Mouse (Mus musculus): ENCODE data around the gene Fam57b. TPM values are rescaled to one million over a fixed set of nuclear protein-coding genes. Genes with fewer than 3 reads are reported as not detected.

The Fam57b gene
- polyA plus RNA-seq, 1 experiment from 2014 or later: 27.0 TPM

DNA sequence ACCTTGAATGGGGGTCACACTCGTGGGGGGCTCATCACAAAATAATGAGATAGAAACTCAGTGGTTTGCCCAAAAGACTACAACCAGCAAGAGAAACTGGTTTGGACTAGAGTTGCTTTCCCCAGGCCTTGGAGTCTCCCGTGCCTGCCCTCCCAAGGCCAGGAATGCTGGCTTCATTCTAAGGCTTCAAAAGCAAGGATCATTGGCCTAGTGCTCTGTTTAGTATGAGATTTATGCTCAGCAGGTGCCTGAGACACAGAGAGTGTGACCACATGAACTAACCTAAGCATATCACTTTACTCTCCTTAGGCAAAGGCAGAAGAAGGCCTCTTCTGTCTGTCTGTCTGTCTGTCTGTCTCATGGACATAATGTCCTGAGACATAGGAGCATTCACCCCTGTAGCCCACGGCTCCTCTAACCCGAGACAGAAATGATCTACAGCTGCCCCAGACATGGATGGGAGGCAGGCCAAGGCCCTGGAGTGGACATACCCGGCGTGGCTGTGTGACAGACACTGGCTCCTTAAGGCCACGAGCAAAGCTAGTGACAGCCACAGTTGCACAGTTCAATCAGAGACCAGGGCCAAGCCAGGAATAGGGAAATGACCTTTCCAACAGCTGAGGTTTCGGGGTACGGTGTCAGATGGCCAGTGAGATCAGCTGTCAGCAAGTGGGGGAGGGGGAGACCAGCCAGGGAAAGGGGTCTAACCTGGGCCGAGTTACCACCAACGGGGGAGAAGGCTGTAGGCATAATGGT is 4.8 kb downstream of the Fam57b start:
- peaks cover 31% of the 10 kb centered on the region for H3K4me1 ChIP-seq
- H3K4me3 ChIP-seq: no peak overlapping the region
- no peaks in the 10 kb centered on the region for H3K9me3 ChIP-seq (replicated peaks)
- 0 out of 2 replicates have a peak overlapping the region, but pooled peaks have one; percentile 14 for H3K9ac ChIP-seq
- 90% methylated on average over 11 of the region's 11 CpGs for WGBS
- H3K36me3 ChIP-seq (ENCODE audit: poor library complexity, severe bottlenecking): peaks cover 38% of the 10 kb centered on the region; the same call in 1 of the 2 replicates
- H3K4me2 ChIP-seq: no peak overlapping the region
- ATAC-seq: no peak
- no peak overlapping the region for H3K27ac ChIP-seq
- H3K27me3 ChIP-seq: no peaks in the 10 kb centered on the region

DNA sequence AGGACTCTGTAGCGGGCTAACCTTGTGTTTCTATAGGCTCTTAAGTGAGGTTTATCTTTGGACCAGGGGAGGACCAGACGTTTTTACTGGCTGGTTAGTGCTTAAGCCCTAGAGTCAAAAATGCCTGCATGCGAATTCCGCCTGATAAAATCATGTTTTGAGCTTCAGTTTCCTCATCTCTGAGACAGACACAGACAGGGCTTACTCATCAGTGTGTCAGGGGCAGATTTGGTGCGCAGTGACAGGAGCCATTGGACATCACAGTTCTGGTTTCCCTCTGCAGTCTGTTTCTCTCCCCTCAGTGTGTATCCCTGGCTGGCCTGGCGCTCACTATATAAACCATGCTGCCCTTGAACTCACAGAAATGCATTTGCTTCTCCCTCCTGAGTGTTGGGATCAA is 5.7 kb downstream of the Fam57b start:
- no peak overlapping the region for H3K4me2 ChIP-seq
- no peaks in the 10 kb centered on the region for H3K9me3 ChIP-seq (replicated peaks)
- H3K4me1 ChIP-seq: peaks cover 31% of the 10 kb centered on the region
- no peak overlapping the region for H3K9ac ChIP-seq
- H3K4me3 ChIP-seq: no peak overlapping the region
- peaks cover 36% of the 10 kb centered on the region; the same call in 1 of the 2 replicates for H3K36me3 ChIP-seq (ENCODE audit: poor library complexity, severe bottlenecking)
- no peaks in the 10 kb centered on the region for H3K27me3 ChIP-seq
- H3K27ac ChIP-seq: no peak overlapping the region
- ATAC-seq: no peak
- 94% methylated on average over 6 of the region's 6 CpGs for WGBS

GRCm38 (mm10) chr7:126803751-126804150 is 6.3 kb downstream of the Fam57b start:
- Histone ChIP-seq H3K36me3 (ENCODE audit: poor library complexity, severe bottlenecking) (peaks cover 36% of the 10 kb centered on the region; the same call in 1 of the 2 replicates), H3K4me2 (no peak overlapping the region), H3K4me3 (no peak overlapping the region), H3K9me3 (replicated peaks) (no peaks in the 10 kb centered on the region), H3K27me3 (no peaks in the 10 kb centered on the region), H3K27ac (no peak overlapping the region), H3K4me1 (peaks cover 33% of the 10 kb centered on the region), H3K9ac (peak overlapping the region; percentile 0; the same call in 1 of the 2 replicates)
- ATAC-seq: no peak

DNA sequence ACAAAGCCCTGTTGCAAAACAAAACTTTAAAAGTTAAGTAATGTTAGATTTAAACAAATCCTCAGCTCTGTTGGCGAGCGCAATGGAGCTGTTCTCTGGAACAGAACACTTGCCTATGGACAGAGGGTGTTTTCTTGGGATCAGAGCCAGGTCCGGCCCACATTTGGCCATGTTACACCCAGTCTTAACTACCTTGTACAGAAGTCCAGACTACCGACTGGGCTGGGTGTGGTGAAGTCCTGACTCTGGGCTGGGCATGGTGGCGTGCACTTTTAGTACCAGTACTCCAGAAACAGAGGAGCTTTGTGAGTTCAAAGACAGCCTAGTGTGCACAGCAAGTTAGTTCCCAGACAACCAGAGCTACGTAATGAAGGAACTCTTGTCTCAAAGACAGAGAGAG is 9.5 kb downstream of the Fam57b start:
- Histone ChIP-seq H3K9ac (no peak overlapping the region), H3K36me3 (ENCODE audit: poor library complexity, severe bottlenecking) (peaks cover 33% of the 10 kb centered on the region; the same call in 1 of the 2 replicates), H3K9me3 (replicated peaks) (no peaks in the 10 kb centered on the region), H3K4me1 (peaks cover 23% of the 10 kb centered on the region), H3K27ac (no peak overlapping the region), H3K4me2 (no peak overlapping the region; the same call in 1 of the 2 replicates), H3K4me3 (no peak overlapping the region; the same call in 1 of the 2 replicates), H3K27me3 (no peaks in the 10 kb centered on the region)
- no peak for ATAC-seq
- 80% methylated on average over 6 of the region's 6 CpGs for WGBS

GRCm38 (mm10) chr7:126807405-126807804 is 9.9 kb downstream of the Fam57b start:
- Histone ChIP-seq H3K9me3 (replicated peaks) (no peaks in the 10 kb centered on the region), H3K27me3 (no peaks in the 10 kb centered on the region), H3K27ac (no peak overlapping the region), H3K9ac (peak overlapping the region; percentile 92), H3K4me1 (peaks cover 23% of the 10 kb centered on the region), H3K4me3 (peak overlapping the region; percentile 75; the same call in 1 of the 2 replicates), H3K4me2 (peak overlapping the region; percentile 88), H3K36me3 (ENCODE audit: poor library complexity, severe bottlenecking) (peaks cover 29% of the 10 kb centered on the region; the same call in 1 of the 2 replicates)
- no peak for ATAC-seq
- WGBS: 78% methylated on average over 4 of the region's 4 CpGs

GRCm38 (mm10) chr7:126808703-126809455 is 11.4 kb downstream of the Fam57b start:
- peak overlapping the region; percentile 75 for H3K4me3 ChIP-seq
- peaks cover 14% of the 10 kb centered on the region; the same call in 1 of the 2 replicates for H3K36me3 ChIP-seq (ENCODE audit: poor library complexity, severe bottlenecking)
- H3K9me3 ChIP-seq (replicated peaks): no peaks in the 10 kb centered on the region
- H3K27ac ChIP-seq: peak overlapping the region; percentile 80
- H3K4me2 ChIP-seq: peak overlapping the region; percentile 88
- H3K27me3 ChIP-seq: no peaks in the 10 kb centered on the region
- WGBS: 2% methylated on average over 43 of the region's 43 CpGs
- peak overlapping the region; percentile 92 for H3K9ac ChIP-seq
- peak; percentile 97 for ATAC-seq
- H3K4me1 ChIP-seq: peaks cover 23% of the 10 kb centered on the region

- H3K27me3 ChIP-seq: no peaks in the 10 kb centered on the region
- H3K27ac ChIP-seq: no peak overlapping the region
- H3K4me3 ChIP-seq: no peak overlapping the region
- peak overlapping the region; percentile 92; the same call in 1 of the 2 replicates for H3K9ac ChIP-seq
- H3K4me2 ChIP-seq: peak overlapping the region; percentile 88; the same call in 1 of the 2 replicates
- peaks cover 23% of the 10 kb centered on the region for H3K4me1 ChIP-seq
- 62% methylated on average over 5 of the region's 5 CpGs for WGBS
- H3K9me3 ChIP-seq (replicated peaks): no peaks in the 10 kb centered on the region
- peaks cover 6% of the 10 kb centered on the region; the same call in 1 of the 2 replicates for H3K36me3 ChIP-seq (ENCODE audit: poor library complexity, severe bottlenecking)
- ATAC-seq: no peak
Observed at GRCm38 (mm10) chr7:126809723-126810369, 12.4 kb downstream of the Fam57b start.

GRCm38 (mm10) chr7:126815726-126816222 is 18.3 kb downstream of the Fam57b start:
- no peak overlapping the region for H3K4me3 ChIP-seq
- H3K4me1 ChIP-seq: no peaks in the 10 kb centered on the region
- no peak overlapping the region for H3K9ac ChIP-seq
- no peak overlapping the region for H3K4me2 ChIP-seq
- H3K9me3 ChIP-seq (replicated peaks): no peaks in the 10 kb centered on the region; the same call in 1 of the 2 replicates
- no peaks in the 10 kb centered on the region; the same call in 1 of the 2 replicates for H3K27me3 ChIP-seq
- H3K27ac ChIP-seq: no peak overlapping the region
- H3K36me3 ChIP-seq (ENCODE audit: poor library complexity, severe bottlenecking): no peaks in the 10 kb centered on the region
- 56% methylated on average over 8 of the region's 8 CpGs for WGBS
- ATAC-seq: no peak

- no peak for ATAC-seq
- H3K27ac ChIP-seq: no peak overlapping the region
- 87% methylated on average over 8 of the region's 8 CpGs for WGBS
Observed at GRCm38 (mm10) chr7:126816494-126816893, 19.0 kb downstream of the Fam57b start.

GRCm38 (mm10) chr7:126817595-126817994 is 20.1 kb downstream of the Fam57b start:
- Histone ChIP-seq H3K4me2 (no peak overlapping the region), H3K9me3 (replicated peaks) (no peaks in the 10 kb centered on the region; the same call in 1 of the 2 replicates), H3K36me3 (ENCODE audit: poor library complexity, severe bottlenecking) (no peaks in the 10 kb centered on the region), H3K4me3 (no peak overlapping the region), H3K4me1 (peaks cover 7% of the 10 kb centered on the region), H3K27ac (no peak overlapping the region), H3K9ac (no peak overlapping the region), H3K27me3 (no peaks in the 10 kb centered on the region; the same call in 1 of the 2 replicates)
- 83% methylated on average over 7 of the region's 7 CpGs for WGBS
- no peak for ATAC-seq

More at GRCm38 (mm10) chr7:126816494-126816893, 19.0 kb downstream of the Fam57b start:
- Histone ChIP-seq H3K4me1 (no peaks in the 10 kb centered on the region), H3K9ac (no peak overlapping the region), H3K4me3 (no peak overlapping the region), H3K4me2 (no peak overlapping the region), H3K36me3 (ENCODE audit: poor library complexity, severe bottlenecking) (no peaks in the 10 kb centered on the region), H3K27me3 (no peaks in the 10 kb centered on the region; the same call in 1 of the 2 replicates), H3K9me3 (replicated peaks) (no peaks in the 10 kb centered on the region; the same call in 1 of the 2 replicates)

GRCm38 (mm10) chr7:126818818-126819217 is 21.4 kb downstream of the Fam57b start:
- no peak overlapping the region for H3K9ac ChIP-seq
- WGBS: 35% methylated on average over 1 of the region's 1 CpGs
- peaks cover 15% of the 10 kb centered on the region for H3K4me1 ChIP-seq
- H3K9me3 ChIP-seq (replicated peaks): no peaks in the 10 kb centered on the region; the same call in 1 of the 2 replicates
- no peaks in the 10 kb centered on the region; the same call in 1 of the 2 replicates for H3K27me3 ChIP-seq
- no peak overlapping the region for H3K27ac ChIP-seq
- ATAC-seq: no peak
- no peaks in the 10 kb centered on the region for H3K36me3 ChIP-seq (ENCODE audit: poor library complexity, severe bottlenecking)
- H3K4me2 ChIP-seq: no peak overlapping the region
- no peak overlapping the region for H3K4me3 ChIP-seq
